Mouse (Mus musculus): ENCODE measurements at regions not wholly inside any gene's neighbourhood (a gene's known extent, or its start where the extent isn't known, plus 50 kb on each side); places are given as distances from the start of the nearest gene placed in this dataset.

DNA sequence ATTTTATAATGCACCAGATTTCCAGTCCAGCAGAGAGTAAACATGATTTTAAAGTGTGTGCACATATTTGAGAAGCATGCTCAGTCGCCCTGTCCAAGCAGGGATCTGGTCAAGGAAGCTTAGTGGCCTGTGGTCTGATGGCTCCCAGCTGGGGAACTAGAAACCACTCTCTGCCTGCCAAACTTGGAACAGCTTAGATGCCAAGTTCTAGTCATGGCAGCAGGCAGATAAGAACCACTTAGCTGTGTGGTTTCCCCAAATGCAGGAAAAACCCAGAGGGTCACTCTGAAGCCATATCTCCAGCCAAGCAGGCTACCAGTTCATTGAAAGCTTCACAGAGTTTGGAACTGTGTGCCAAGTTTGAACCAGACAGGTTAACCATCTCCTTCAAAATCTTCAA is 86.1 kb downstream of the Fam114a2 start:
- DNase-seq: no peak

DNA sequence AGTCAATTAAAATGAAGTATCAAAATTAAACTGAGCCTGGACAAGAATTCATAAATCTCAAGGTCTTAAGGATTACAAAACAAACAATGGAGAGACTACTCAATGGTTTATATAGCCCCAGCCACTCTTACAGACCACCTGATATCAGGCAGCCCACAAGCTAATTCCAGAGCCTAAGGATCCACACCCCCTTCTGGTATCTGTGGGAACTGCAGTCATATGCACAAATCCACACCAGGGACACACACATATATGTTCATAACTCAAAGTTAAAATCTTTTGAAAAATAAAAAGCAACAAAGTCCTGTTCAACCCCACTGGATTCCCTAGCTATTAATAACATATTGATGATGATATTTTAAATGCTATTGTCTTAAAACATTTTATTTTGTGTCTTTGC is 86.5 kb downstream of the Fam114a2 start:
- no peak for DNase-seq

DNA sequence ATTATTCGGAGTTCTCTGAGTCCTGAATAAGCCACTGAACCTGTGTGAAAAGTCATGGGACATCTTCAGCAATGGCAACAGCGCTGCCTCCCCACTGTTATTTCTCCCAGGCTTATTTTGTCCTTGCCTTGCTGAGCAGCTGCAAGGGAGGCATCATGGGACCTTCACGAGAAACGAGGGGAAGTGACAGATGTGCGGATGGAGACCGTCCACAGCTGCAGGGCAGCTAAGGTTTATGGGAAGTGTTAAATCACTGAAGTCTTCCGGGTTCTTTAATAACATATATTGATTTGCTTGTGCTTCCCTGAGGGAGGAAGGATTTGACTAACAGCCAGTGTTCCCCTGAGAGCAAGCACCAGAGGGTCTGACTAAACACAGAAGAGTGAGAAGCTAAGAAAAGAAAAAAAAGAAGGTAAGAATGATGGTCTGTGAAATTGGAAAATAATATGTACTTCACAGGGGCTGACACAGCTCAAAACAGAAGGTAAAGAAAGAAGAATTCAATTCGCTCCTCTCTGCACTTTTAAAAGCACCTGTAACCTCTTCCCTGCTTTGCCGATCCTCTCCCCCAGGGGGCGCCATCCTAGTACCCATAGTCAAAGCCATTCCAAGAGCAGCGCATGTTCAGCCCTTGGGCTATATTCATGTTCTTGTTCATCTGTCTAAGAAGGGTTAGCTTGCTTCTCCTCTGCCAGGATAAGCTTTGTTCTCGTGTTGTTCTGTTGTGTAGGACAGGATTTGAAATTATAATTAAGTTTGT is 92.2 kb downstream of the Fam114a2 start:
- DNase-seq: peak; percentile 49

DNA sequence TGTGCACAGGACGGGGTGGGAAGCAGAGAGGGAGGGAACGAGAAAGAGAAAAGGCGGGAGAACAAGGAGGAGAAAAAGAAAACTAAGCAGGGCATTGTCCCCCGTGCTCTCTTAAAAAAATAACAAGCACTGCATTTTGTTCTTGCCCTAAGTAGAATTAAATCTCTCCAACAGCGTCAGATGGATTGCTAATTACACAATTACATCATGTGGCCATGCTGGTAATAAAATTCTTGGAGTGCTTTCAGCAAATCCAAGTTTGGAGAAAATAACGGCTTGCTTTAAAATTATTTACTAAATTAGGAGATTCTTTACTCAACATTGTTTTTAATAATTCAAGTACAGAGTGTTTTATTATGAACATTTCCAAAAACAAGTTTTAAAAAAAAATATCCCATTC is 99.0 kb downstream of the Fam114a2 start:
- DNase-seq: no peak

DNA sequence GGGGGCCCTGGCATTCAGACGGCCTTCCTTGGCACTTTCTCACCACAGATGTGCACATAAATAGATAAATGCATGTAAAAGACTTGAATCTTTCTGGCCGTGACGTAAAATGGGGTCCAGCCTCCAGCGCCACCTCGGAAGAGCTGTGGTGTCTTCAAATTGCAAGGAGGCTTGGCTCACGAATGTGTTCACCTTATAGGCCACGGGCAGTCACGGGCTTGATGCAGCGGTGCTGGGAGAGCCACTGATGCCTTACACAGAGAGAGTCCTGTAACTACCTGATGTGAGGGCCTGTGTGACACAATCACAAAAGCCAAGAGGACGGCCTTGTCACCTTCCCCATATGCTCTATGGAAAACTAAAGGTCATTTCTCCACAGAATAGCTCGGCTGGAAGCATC is 102.4 kb downstream of the Fam114a2 start:
- DNase-seq: no peak

DNA sequence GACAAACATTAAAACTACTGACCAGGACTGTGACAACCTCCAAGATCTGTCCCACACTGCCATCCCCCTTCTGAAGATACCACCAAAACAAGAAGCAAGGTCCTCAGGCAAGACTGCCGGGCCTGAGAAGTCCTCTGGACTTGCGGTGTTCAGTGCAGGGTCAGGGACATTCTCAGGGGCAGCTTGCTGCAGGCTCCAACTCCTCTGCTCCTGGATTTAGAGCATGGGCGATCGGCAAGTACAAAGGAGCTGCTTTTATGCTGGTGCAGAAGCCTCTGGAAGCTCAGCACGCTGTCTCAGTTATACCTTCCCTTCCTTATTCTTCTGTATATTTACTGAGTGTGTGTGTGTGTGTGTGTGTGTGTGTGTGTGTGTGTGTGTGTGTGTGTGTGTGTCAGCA is 103.2 kb downstream of the Fam114a2 start:
- no peak for DNase-seq

DNA sequence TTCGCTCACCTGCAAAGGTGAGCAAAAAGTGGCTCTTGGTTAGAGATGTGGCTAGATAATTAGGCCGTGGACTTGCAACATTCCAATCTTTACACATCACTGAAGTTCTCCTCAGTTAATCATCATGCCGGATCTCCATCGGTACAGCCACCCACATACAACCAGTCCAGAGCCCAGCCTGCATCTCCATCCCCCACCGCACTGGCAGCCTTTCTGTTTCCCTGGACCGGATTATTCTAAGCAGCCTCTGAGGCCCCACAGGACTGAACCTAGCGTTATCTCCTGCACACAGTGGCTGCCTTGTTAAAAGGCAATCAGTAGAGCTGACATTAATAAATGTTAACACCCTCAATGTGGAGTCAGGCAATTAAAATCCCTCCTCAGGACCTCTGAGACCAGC is 103.7 kb downstream of the Fam114a2 start:
- no peak for DNase-seq

DNA sequence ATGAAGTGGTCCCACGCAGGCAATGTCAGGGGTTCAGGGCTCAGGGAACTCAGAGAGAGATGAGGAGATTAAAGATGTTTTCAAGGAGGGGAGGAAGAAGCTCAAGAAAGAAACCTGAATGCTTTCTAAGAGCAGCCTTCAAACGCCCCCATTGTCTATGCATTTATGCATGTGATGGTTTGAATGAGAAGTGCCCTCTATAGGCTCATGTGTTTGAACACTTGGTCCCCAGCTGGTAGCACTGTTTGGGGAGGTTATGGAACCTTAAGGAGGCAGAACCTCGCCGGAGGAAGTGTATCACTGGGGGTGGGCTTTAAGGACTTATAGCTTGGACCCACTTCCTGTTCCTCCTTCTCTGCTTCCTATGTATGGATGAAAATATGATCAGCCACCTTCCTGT is 105.1 kb downstream of the Fam114a2 start:
- no peak for DNase-seq

DNA sequence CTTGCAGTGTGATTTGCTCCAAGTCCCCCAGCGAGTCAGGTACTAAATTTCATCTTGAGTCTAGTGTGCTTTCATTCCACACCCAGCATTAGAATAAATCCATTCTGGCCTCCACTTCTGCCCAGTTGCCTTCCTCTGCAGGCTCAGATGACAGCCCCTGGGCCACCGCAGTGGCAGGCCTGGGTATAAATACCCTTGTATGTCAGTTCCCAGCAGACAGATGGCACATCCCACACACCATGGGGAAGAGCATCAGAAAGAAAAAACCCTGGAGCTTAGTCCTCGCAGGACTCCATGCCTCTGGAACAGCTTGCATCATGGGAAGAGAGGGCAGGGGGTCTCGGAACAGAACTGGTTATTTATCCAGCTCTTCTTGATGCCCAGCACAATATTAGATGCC is 105.7 kb downstream of the Fam114a2 start:
- no peak for DNase-seq

DNA sequence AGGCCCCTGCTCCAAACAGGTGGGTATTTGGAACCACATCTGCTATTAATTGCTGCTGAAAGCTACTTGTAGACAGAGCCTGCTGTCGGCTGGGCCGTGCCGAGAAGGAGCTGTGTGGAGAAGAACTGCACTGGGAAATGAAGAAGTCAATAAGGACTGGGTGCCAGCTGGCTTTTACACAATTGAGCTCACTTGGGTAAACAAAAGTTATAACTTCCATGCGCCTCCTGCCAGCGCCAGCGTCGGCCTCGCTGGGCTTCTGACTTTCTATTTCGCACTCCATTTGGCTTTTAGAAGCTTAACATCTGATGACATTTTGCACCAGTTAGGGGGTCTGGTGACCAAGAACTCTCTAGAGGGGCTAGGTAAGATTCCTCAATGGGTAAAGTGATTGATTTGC is 114.2 kb downstream of the Fam114a2 start:
- DNase-seq: no peak

DNA sequence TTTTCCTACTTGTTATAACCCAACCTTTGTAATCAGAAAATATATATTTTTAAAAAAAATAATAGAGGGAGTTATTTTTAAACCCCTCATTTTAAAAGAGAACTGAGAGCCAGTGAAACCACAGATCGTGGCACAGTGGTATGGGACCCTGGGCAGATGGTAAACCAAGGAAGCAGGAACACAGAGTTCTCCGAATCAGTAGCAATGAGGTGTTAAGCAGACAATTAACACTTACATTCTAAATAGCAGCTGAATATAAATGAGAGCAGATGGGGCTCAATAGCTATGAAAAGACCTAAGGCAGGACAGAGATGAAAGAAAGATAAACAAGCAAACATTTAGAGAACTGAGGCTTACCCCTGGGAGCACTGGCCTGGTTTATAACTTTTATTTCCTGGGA is 116.8 kb downstream of the Fam114a2 start:
- DNase-seq: no peak

DNA sequence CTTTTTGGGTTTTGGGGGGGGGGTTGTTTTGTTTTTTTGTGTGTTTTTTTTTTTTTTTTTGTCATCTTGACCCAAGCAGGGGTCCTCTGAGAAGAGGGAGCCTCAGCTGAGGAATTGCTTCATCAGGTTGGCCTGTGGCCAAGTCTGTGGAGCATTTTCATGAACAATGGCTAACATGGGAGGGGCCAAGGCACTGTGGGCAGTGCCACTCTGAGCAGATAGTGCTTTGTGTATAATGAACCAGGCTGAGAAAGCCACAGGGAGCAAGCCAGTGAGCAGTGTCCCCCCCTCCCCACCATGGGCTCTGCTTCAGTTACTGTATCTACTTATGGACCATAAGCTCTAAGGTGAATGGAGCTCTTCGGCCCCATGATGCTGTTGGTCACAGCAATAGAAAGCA is 119.1 kb downstream of the Fam114a2 start:
- DNase-seq: no peak

DNA sequence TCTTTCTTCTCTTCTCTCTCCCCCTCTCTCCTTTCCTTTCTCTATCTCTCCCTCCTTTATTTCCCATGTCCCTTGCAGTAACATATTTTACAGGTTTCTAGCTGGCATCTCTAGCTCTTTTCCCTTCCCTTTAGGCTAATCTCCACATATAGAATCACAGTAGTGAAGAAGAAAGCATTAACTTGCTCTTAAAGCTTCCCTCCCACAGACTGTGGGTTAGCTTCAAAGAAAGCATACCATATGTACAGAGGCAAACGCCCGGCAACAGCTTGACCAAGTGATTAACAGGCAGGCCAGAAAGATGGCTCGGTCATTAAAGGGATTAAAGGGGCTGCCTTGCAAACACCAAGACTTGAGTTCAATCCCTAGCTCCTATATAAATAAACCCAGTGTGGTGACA is 122.0 kb downstream of the Fam114a2 start:
- no peak for DNase-seq

DNA sequence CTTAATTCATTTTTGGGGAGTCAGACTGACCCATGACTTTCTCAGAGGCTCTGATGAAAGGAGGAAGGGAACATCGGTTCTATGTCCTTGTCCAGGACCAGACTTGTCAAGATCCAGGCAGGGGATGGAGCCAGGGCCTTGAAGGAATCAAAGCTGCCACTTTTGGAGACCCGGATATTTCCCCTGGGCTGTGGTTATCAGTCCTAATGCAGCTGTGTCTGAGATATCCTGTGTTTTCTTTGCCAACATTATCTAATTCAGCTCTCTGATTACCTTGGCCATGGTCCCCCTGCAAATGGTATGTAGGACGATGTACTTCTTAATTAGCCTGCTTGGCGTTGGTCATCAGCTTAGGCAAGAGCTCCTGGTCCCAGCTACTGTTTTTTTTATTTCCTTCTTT is 127.6 kb downstream of the Fam114a2 start:
- no peak for DNase-seq

Data from thymus, postnatal 25 days (tissue).